Mouse (Mus musculus) forebrain, embryonic 10.5 days (tissue): Measurements from ENCODE around the gene Lrig2. TPM values are rescaled to one million over a fixed set of nuclear protein-coding genes. Genes with fewer than 3 reads are reported as not detected.

ENCODE experiments used
- DNase-seq: peaks from one replicate; pipeline ENCODE4 v3.0.0-alpha.2; 2017; ENCODE audit warnings: low spot score; ENCODE audit errors: extremely low spot score
- H3K27ac ChIP-seq: fragments of 300-500 bp; sonication (generic); 2 replicates; pipeline ENCODE4 v1.5.1; 2016; ENCODE audit warnings: mild to moderate bottlenecking
- H3K27me3 ChIP-seq: fragments of 300-500 bp; sonication (generic); 2 replicates; pipeline ENCODE4 v1.6.1; 2016; ENCODE audit warnings: mild to moderate bottlenecking; ENCODE audit not compliant: poor library complexity, severe bottlenecking
- H3K36me3 ChIP-seq: fragments of 300-500 bp; sonication (generic); replicated peaks from 2 replicates; pipeline ENCODE4 v1.6.1; 2016; ENCODE audit warnings: mild to moderate bottlenecking, moderate library complexity
- H3K4me1 ChIP-seq: fragments of 300-500 bp; sonication (generic); 2 replicates; pipeline ENCODE4 v1.6.1; 2016
- H3K4me3 ChIP-seq: fragments of 300-500 bp; sonication (generic); 2 replicates; pipeline ENCODE4 v1.5.1; 2016; ENCODE audit warnings: mild to moderate bottlenecking, moderate library complexity
- H3K9me3 ChIP-seq: fragments of 300-500 bp; sonication (generic); 2 replicates; pipeline ENCODE4 v1.6.1; 2016; ENCODE audit warnings: mild to moderate bottlenecking, moderate library complexity
- WGBS: fragments of 180-500 bp; shearing (Covaris S2); methylation state at CpG from one replicate; pipeline ENCODE4 v1.1.7; 2016; 5-methylcytosine and 5-hydroxymethylcytosine counted together
- polyA plus RNA-seq: library from polyadenylated mRNA; unstranded; fragments of >200 nt; fragmentation: Nextera tagmentation; extraction: Ambion mirVana; gene quantifications from 2 replicates; pipeline ENCODE4 v1.2.1, GENCODE M21; 2016

The Lrig2 gene
- polyA plus RNA-seq, 1 experiment from 2014 or later = 15.1 TPM

- 82% methylated on average over 1 of the region's 1 CpGs for WGBS
- Histone ChIP-seq H3K9me3 (no peaks in the 10 kb centered on the region), H3K27ac (no peak overlapping the region), H3K27me3 (no peaks in the 10 kb centered on the region), H3K4me1 (no peaks in the 10 kb centered on the region), H3K4me3 (no peak overlapping the region), H3K36me3 (no peaks in the 10 kb centered on the region)
- DNase-seq = no peak
These were observed 13.3 kb upstream of the Lrig2 start for GRCm38 (mm10) chr3:104525029-104525428.

- WGBS = 81% methylated on average over 4 of the region's 4 CpGs
These were observed 11.7 kb upstream of the Lrig2 start for GRCm38 (mm10) chr3:104523333-104523871.

GRCm38 (mm10) chr3:104521341-104521924 is 9.7 kb upstream of the Lrig2 start:
- 78% methylated on average over 3 of the region's 3 CpGs for WGBS
- H3K4me1 ChIP-seq = no peaks in the 10 kb centered on the region
- no peak overlapping the region for H3K27ac ChIP-seq

More at GRCm38 (mm10) chr3:104523333-104523871, 11.7 kb upstream of the Lrig2 start:
- DNase-seq = no peak
- H3K4me3 ChIP-seq = no peak overlapping the region
- no peaks in the 10 kb centered on the region for H3K9me3 ChIP-seq
- H3K4me1 ChIP-seq = no peaks in the 10 kb centered on the region
- no peaks in the 10 kb centered on the region for H3K27me3 ChIP-seq
- no peaks in the 10 kb centered on the region for H3K36me3 ChIP-seq
- no peak overlapping the region for H3K27ac ChIP-seq

GRCm38 (mm10) chr3:104520471-104520870 is 8.8 kb upstream of the Lrig2 start:
- no peak for DNase-seq
- no peak overlapping the region for H3K27ac ChIP-seq
- H3K4me3 ChIP-seq = no peak overlapping the region
- WGBS = 73% methylated on average over 3 of the region's 3 CpGs
- H3K9me3 ChIP-seq = no peaks in the 10 kb centered on the region
- H3K4me1 ChIP-seq = no peaks in the 10 kb centered on the region
- H3K27me3 ChIP-seq = no peaks in the 10 kb centered on the region
- H3K36me3 ChIP-seq = no peaks in the 10 kb centered on the region

More at GRCm38 (mm10) chr3:104521341-104521924, 9.7 kb upstream of the Lrig2 start:
- H3K27me3 ChIP-seq = no peaks in the 10 kb centered on the region
- no peak for DNase-seq
- no peaks in the 10 kb centered on the region for H3K9me3 ChIP-seq
- H3K36me3 ChIP-seq = no peaks in the 10 kb centered on the region
- H3K4me3 ChIP-seq = no peak overlapping the region

- 69% methylated on average over 6 of the region's 6 CpGs for WGBS
- Histone ChIP-seq H3K4me1 (no peaks in the 10 kb centered on the region), H3K4me3 (no peak overlapping the region), H3K27ac (no peak overlapping the region), H3K9me3 (no peaks in the 10 kb centered on the region), H3K36me3 (no peaks in the 10 kb centered on the region), H3K27me3 (no peaks in the 10 kb centered on the region)
- no peak for DNase-seq
These were observed 7.2 kb upstream of the Lrig2 start for GRCm38 (mm10) chr3:104518931-104519330.

- DNase-seq = no peak
- H3K27ac ChIP-seq = no peak overlapping the region
- no peaks in the 10 kb centered on the region for H3K36me3 ChIP-seq
- no peak overlapping the region for H3K4me3 ChIP-seq
- 80% methylated on average over 3 of the region's 3 CpGs for WGBS
- no peaks in the 10 kb centered on the region for H3K9me3 ChIP-seq
- no peaks in the 10 kb centered on the region for H3K4me1 ChIP-seq
- H3K27me3 ChIP-seq = no peaks in the 10 kb centered on the region
These were observed 6.7 kb upstream of the Lrig2 start for GRCm38 (mm10) chr3:104518411-104518810.

- Histone ChIP-seq H3K4me1 (peaks cover 7% of the 10 kb centered on the region), H3K27ac (no peak overlapping the region), H3K27me3 (no peaks in the 10 kb centered on the region), H3K36me3 (no peaks in the 10 kb centered on the region), H3K4me3 (no peak overlapping the region), H3K9me3 (no peaks in the 10 kb centered on the region)
- 85% methylated on average over 5 of the region's 5 CpGs for WGBS
- no peak for DNase-seq
These were observed 5.4 kb upstream of the Lrig2 start for GRCm38 (mm10) chr3:104517161-104517560.

- DNase-seq = no peak
These were observed 2.8 kb upstream of the Lrig2 start for GRCm38 (mm10) chr3:104514510-104514909.

GRCm38 (mm10) chr3:104512424-104512748 is 668 bp upstream of the Lrig2 start:
- Histone ChIP-seq H3K36me3 (no peaks in the 10 kb centered on the region), H3K27me3 (no peaks in the 10 kb centered on the region), H3K4me3 (peak overlapping the region; percentile 80), H3K27ac (peak overlapping the region; percentile 93), H3K4me1 (peaks cover 25% of the 10 kb centered on the region), H3K9me3 (no peaks in the 10 kb centered on the region)
- 19% methylated on average over 5 of the region's 5 CpGs for WGBS
- DNase-seq = no peak

More at GRCm38 (mm10) chr3:104514510-104514909, 2.8 kb upstream of the Lrig2 start:
- Histone ChIP-seq H3K27ac (no peak overlapping the region), H3K36me3 (no peaks in the 10 kb centered on the region), H3K4me3 (no peak overlapping the region), H3K4me1 (peaks cover 19% of the 10 kb centered on the region), H3K9me3 (no peaks in the 10 kb centered on the region), H3K27me3 (no peaks in the 10 kb centered on the region)
- 93% methylated on average over 2 of the region's 2 CpGs for WGBS

GRCm38 (mm10) chr3:104510771-104511429 is 818 bp downstream of the Lrig2 start:
- no peaks in the 10 kb centered on the region for H3K36me3 ChIP-seq
- WGBS = 2% methylated on average over 14 of the region's 14 CpGs
- H3K4me3 ChIP-seq = peak overlapping the region; percentile 80
- H3K27ac ChIP-seq = peak overlapping the region; percentile 93
- H3K27me3 ChIP-seq = no peaks in the 10 kb centered on the region
- peaks cover 25% of the 10 kb centered on the region for H3K4me1 ChIP-seq
- DNase-seq = no peak
- H3K9me3 ChIP-seq = no peaks in the 10 kb centered on the region

- no peaks in the 10 kb centered on the region for H3K9me3 ChIP-seq
- no peak overlapping the region for H3K27ac ChIP-seq
- 89% methylated on average over 2 of the region's 2 CpGs for WGBS
- no peaks in the 10 kb centered on the region for H3K4me1 ChIP-seq
- peaks cover 10% of the 10 kb centered on the region for H3K36me3 ChIP-seq
- H3K4me3 ChIP-seq = no peak overlapping the region
- H3K27me3 ChIP-seq = no peaks in the 10 kb centered on the region
- DNase-seq = no peak
These were observed 10.1 kb downstream of the Lrig2 start for GRCm38 (mm10) chr3:104501648-104502047.

GRCm38 (mm10) chr3:104500881-104501280 is 10.8 kb downstream of the Lrig2 start:
- H3K36me3 ChIP-seq = peaks cover 18% of the 10 kb centered on the region
- H3K27ac ChIP-seq = no peak overlapping the region
- H3K4me3 ChIP-seq = no peak overlapping the region
- H3K4me1 ChIP-seq = no peaks in the 10 kb centered on the region
- no peaks in the 10 kb centered on the region for H3K9me3 ChIP-seq
- 92% methylated on average over 2 of the region's 2 CpGs for WGBS
- no peaks in the 10 kb centered on the region for H3K27me3 ChIP-seq
- no peak for DNase-seq

- Histone ChIP-seq H3K4me3 (no peak overlapping the region), H3K36me3 (peaks cover 55% of the 10 kb centered on the region), H3K9me3 (no peaks in the 10 kb centered on the region), H3K27me3 (no peaks in the 10 kb centered on the region), H3K4me1 (no peaks in the 10 kb centered on the region), H3K27ac (no peak overlapping the region)
- no peak for DNase-seq
- 94% methylated on average over 4 of the region's 4 CpGs for WGBS
These were observed 15.5 kb downstream of the Lrig2 start for GRCm38 (mm10) chr3:104496176-104496575.
